Mouse (Mus musculus) stomach, embryonic 15.5 days (tissue): ENCODE results near the gene Slc8a2. TPM values are rescaled to one million over a fixed set of nuclear protein-coding genes. Genes with fewer than 3 reads are reported as not detected.

Experiments
- ATAC-seq: fragments of 200-750 bp; cut with Nextera tagmentation; 2 replicates; pipeline ENCODE4 v1.8.0; 2017; ENCODE audit warnings: low read depth, moderate number of reproducible peaks, moderate TSS enrichment; ENCODE audit not compliant: insufficient read depth, low FRiP score
- H3K27ac ChIP-seq: fragments of 300-500 bp; sonication (generic); 2 replicates; pipeline ENCODE4 v1.5.1; 2015; ENCODE audit warnings: mild to moderate bottlenecking, inconsistent platforms
- H3K27me3 ChIP-seq: fragments of 300-500 bp; sonication (generic); replicated peaks from 2 replicates; pipeline ENCODE4 v1.6.1; 2015; ENCODE audit warnings: inconsistent platforms
- H3K36me3 ChIP-seq: fragments of 300-500 bp; sonication (generic); 2 replicates; pipeline ENCODE4 v1.6.1; 2015; ENCODE audit warnings: inconsistent platforms
- H3K4me1 ChIP-seq: fragments of 300-500 bp; sonication (generic); 2 replicates; pipeline ENCODE4 v1.6.1; 2015; ENCODE audit warnings: inconsistent platforms
- H3K4me2 ChIP-seq: fragments of 300-500 bp; sonication (generic); 2 replicates; pipeline ENCODE4 v1.6.1; 2015; ENCODE audit warnings: mild to moderate bottlenecking, inconsistent platforms
- H3K4me3 ChIP-seq: fragments of 300-500 bp; sonication (generic); replicated peaks from 2 replicates; pipeline ENCODE4 v1.5.1; 2015; ENCODE audit warnings: inconsistent platforms
- H3K9ac ChIP-seq: fragments of 300-500 bp; sonication (generic); 2 replicates; pipeline ENCODE4 v1.6.1; 2015; ENCODE audit warnings: inconsistent platforms
- H3K9me3 ChIP-seq: fragments of 300-500 bp; sonication (generic); 2 replicates; pipeline ENCODE4 v1.6.1; 2016; ENCODE audit warnings: inconsistent platforms
- WGBS: fragments of 180-500 bp; shearing (Covaris S2); methylation state at CpG from one replicate; pipeline ENCODE4 v1.1.7; 2015; 5-methylcytosine and 5-hydroxymethylcytosine counted together
- polyA plus RNA-seq: library from polyadenylated mRNA; unstranded; fragments of >200 nt; fragmentation: Nextera tagmentation; extraction: Ambion mirVana; gene quantifications from 2 replicates; pipeline ENCODE4 v1.2.1, GENCODE M21; 2015

The Slc8a2 gene
- polyA plus RNA-seq, 1 experiment from 2014 or later, result 0.30 TPM

DNA sequence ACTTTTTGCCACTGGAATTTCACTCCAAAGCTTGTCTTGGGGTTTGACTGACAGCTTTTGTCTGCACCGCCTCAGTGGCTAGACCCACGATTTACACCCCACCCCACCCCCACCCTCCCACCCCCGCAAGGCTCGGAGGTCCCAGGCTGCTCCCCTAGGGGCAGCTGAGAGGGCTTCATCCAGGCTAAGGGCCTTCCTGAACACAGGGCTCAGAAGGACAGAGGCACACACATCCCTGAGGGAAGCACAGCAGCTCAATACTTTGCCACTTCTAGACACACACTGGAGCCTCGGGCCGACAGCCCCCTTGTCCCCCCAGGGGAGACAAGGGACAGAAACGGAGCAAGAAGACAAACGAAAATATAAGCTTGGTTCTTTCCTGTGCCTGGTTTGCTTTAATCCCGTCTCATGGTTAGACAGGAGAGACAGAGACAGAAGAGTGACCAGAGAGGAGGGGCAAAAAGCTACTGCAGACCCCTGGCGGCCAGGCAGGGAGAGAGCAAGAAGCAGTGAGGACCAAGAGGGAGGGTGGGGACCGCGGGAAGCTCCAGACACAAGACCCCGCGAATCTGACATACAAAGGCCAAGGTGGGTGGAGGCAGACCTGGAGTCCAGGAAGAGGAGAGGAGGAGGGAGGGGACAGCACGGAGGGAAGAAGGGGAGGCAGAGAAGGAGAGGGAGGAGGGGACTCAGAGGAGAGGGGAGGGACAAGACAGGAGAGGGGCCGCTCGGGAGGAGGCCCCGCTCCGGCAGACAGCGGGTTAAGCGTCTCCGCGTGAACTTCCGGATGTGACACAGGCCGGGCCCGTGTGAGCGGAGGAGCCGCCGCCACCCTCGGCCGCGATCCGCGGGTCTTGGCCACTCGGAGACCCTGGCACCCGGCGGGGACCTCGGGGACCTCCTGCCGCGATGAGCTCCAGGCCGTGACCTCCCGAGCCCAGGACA is 45.2 kb downstream of the Slc8a2 start, which contains the start of gene Meis3:
Gene Meis3 (plus strand): TSS at position 494 of the 945 bp plus-strand sequence.
- peak; percentile 79 for ATAC-seq
- Histone ChIP-seq H3K9ac (peak within 1 kb of the TSS; percentile 40), H3K4me3 (peak within 1 kb of the TSS; percentile 69), H3K36me3 (0 out of 2 replicates have a peak, but pooled peaks cover 6% of the 10 kb centered on the region), H3K27ac (0 out of 2 replicates have a peak within 1 kb of the TSS, but pooled peaks have one; percentile 26), H3K27me3 (no peaks in the 10 kb centered on the region), H3K4me2 (peak within 1 kb of the TSS; percentile 80), H3K9me3 (no peaks in the 10 kb centered on the region), H3K4me1 (peaks cover 15% of the 10 kb centered on the region; the same call in 1 of the 2 replicates)
- WGBS, result under 1% methylated on average over 41 of the region's 42 CpGs

DNA sequence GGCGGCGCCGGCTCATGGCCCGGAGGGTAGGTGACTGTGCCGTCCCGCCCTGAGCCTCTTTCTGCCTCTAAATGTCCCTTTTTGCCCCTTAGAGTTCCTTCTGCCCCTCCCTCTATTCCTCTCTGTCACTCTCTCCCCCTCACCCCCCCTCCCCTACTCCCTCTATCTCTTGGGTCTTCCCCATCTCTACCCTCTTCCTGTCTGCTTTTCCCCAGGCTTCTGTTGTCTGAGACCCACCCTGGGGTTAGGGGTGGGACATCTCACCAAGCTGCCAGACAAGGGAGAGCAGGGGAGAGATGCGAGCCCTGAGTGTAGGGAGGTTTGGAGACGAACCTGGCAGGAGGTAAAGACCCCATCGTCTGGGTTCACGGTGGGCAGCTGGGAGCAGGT is 45.9 kb downstream of the Slc8a2 start:
- 0 out of 2 replicates have a peak overlapping the region, but pooled peaks have one; percentile 26 for H3K27ac ChIP-seq
- 0 out of 2 replicates have a peak, but pooled peaks have one; percentile 27 for ATAC-seq
- H3K9ac ChIP-seq, result peak overlapping the region; percentile 40; the same call in 1 of the 2 replicates
- H3K36me3 ChIP-seq, result 0 out of 2 replicates have a peak, but pooled peaks cover 7% of the 10 kb centered on the region
- H3K4me1 ChIP-seq, result peaks cover 15% of the 10 kb centered on the region; the same call in 1 of the 2 replicates
- no peaks in the 10 kb centered on the region for H3K27me3 ChIP-seq
- H3K4me2 ChIP-seq, result peak overlapping the region; percentile 80
- WGBS, result 1% methylated on average over 10 of the region's 10 CpGs
- peak overlapping the region; percentile 69 for H3K4me3 ChIP-seq
- H3K9me3 ChIP-seq, result no peaks in the 10 kb centered on the region

DNA sequence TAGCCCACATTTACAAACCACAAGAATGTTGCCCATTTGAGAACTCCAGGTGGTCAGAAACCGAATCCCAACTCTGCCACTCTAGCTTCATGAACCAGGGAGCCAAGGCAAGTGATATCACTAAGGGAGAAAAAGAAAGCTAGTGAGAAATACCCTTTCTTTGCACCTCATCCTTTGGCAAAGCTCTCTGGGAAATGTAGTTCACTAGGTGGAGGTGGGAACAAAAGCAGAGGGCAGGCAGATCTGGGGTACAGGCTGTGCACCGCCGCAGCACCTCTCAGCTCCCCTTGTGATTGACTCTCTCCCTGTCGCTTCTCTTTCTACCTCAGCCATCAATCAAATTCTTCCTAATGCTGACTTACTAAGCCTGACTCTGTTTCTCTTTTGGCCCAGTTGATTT is 48.5 kb downstream of the Slc8a2 start:
- H3K4me1 ChIP-seq, result peaks cover 11% of the 10 kb centered on the region; the same call in 1 of the 2 replicates
- no peak overlapping the region for H3K4me3 ChIP-seq
- H3K36me3 ChIP-seq, result 0 out of 2 replicates have a peak, but pooled peaks cover 7% of the 10 kb centered on the region
- H3K4me2 ChIP-seq, result no peak overlapping the region
- no peak for ATAC-seq
- H3K27me3 ChIP-seq, result no peaks in the 10 kb centered on the region
- 74% methylated on average over 4 of the region's 4 CpGs for WGBS
- no peak overlapping the region for H3K27ac ChIP-seq
- H3K9ac ChIP-seq, result no peak overlapping the region
- H3K9me3 ChIP-seq, result no peaks in the 10 kb centered on the region

DNA sequence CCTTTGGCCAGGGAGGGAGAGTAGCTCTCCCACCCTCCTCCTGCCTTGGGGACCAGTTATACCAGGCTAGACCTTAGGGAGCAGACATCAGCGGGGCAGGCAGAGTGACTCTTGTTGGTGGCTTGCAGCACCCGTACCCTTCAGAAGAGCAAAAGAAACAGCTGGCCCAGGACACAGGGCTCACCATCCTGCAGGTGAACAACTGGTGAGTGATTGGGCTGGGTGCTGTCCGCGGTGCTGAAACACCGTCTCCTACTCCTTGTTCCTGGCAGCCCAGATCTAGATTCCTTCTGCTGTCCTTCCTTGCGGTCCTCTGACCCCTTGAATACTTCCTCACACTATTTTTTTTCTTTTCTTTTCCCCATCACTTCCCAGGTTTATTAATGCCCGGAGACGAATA is 54.0 kb downstream of the Slc8a2 start:
- H3K4me2 ChIP-seq, result no peak overlapping the region
- H3K9ac ChIP-seq, result no peak overlapping the region
- H3K36me3 ChIP-seq, result 0 out of 2 replicates have a peak, but pooled peaks cover 11% of the 10 kb centered on the region
- no peak overlapping the region for H3K27ac ChIP-seq
- no peaks in the 10 kb centered on the region for H3K4me1 ChIP-seq
- no peak overlapping the region for H3K4me3 ChIP-seq
- H3K27me3 ChIP-seq, result no peaks in the 10 kb centered on the region
- 17% methylated on average over 8 of the region's 8 CpGs for WGBS
- ATAC-seq, result no peak
- no peaks in the 10 kb centered on the region for H3K9me3 ChIP-seq

DNA sequence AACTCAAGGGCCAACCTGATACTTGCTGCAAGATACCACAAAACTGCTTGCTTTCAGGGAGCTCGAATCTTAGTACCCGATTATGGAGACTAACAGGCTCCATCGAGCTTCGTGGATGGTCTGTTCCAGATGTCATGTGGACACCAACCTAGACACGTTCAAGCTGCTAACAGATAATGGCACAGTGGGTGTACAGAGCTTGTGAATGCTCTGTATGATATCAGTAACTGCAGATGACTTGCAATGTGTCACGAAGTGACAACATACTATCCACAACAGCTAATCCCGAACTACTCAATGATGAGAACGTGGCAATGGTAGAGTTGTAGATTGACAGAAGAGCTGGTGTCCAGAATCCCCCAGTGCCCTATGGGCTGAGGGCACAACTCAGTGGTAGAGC is 57.9 kb downstream of the Slc8a2 start:
- Histone ChIP-seq H3K36me3 (0 out of 2 replicates have a peak, but pooled peaks cover 4% of the 10 kb centered on the region), H3K4me1 (no peaks in the 10 kb centered on the region), H3K4me3 (no peak overlapping the region), H3K27me3 (no peaks in the 10 kb centered on the region), H3K9ac (no peak overlapping the region), H3K4me2 (no peak overlapping the region), H3K9me3 (no peaks in the 10 kb centered on the region), H3K27ac (no peak overlapping the region)
- WGBS, result 78% methylated on average over 8 of the region's 8 CpGs
- ATAC-seq, result no peak

DNA sequence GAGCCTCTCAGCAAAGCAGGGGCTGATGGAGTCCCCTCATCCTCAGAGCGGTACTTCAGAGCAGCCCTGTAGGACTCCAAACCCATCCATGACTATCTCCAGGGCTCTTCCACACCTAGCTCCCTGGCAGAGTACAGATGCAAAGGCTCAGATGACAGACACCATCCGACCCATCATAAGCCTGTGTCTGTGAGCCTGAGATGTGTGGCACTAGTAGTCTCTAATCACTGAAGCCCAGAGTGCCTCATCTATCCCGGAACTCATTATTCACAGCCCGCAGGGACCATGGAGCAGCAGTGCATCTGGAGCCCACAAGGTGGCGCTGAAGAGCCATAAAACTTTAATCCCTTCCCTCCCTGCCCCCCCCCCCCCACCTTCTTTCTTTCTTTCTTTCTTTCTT is 62.7 kb downstream of the Slc8a2 start:
- Histone ChIP-seq H3K9me3 (no peaks in the 10 kb centered on the region), H3K4me3 (no peak overlapping the region), H3K9ac (no peak overlapping the region), H3K27ac (no peak overlapping the region), H3K4me1 (no peaks in the 10 kb centered on the region), H3K27me3 (no peaks in the 10 kb centered on the region), H3K36me3 (peaks cover 3% of the 10 kb centered on the region; the same call in 1 of the 2 replicates), H3K4me2 (no peak overlapping the region)
- ATAC-seq, result no peak
- 18% methylated on average over 5 of the region's 5 CpGs for WGBS

DNA sequence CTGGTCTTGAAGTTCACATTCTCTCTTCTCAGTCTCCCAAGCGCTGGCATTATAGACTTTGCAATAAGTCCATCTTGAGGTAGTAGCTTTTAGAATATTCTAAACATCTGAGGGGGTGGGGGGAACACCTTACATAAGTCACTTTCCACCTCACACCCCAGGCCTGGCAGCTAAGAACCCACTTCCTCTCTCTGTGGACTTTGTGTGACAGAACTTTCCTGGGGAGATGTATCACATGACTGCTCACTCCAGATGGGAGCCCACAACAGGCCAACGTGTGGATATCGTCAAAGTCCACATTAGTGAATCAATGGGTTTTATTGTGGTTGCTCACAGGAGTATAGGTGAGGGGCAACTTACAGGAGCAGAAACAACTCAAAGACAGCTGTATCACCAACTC is 64.1 kb downstream of the Slc8a2 start:
- H3K4me3 ChIP-seq, result no peak overlapping the region
- peaks cover 10% of the 10 kb centered on the region; the same call in 1 of the 2 replicates for H3K36me3 ChIP-seq
- H3K4me1 ChIP-seq, result no peaks in the 10 kb centered on the region
- H3K27me3 ChIP-seq, result no peaks in the 10 kb centered on the region
- H3K9me3 ChIP-seq, result no peaks in the 10 kb centered on the region
- no peak overlapping the region for H3K9ac ChIP-seq
- no peak for ATAC-seq
- WGBS, result 34% methylated on average over 3 of the region's 3 CpGs
- H3K4me2 ChIP-seq, result no peak overlapping the region
- no peak overlapping the region for H3K27ac ChIP-seq

DNA sequence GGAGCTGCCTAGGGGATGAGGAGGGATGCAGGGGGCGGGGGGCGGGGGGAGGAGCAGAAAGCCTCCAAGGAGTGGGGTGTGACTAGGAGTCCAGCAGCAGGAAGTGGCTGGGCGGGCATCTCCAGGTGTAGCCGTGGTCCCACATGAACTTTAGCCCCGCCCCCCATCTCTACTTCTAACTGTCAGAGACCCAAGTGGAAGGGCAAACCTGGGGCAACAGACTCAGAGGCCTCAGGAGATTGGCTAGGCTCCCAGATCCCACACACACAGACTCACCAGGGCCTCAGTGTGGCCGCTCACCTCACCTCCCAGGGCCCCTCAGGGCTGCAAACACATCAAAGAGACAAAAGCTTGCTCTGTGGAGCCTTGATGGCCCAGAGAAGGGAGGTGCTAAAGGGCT is 67.0 kb downstream of the Slc8a2 start:
- Histone ChIP-seq H3K4me2 (no peak overlapping the region), H3K9me3 (no peaks in the 10 kb centered on the region), H3K27ac (no peak overlapping the region), H3K36me3 (peaks cover 15% of the 10 kb centered on the region), H3K4me1 (no peaks in the 10 kb centered on the region), H3K27me3 (no peaks in the 10 kb centered on the region), H3K4me3 (no peak overlapping the region), H3K9ac (no peak overlapping the region)
- ATAC-seq, result no peak
- WGBS, result 58% methylated on average over 6 of the region's 6 CpGs

DNA sequence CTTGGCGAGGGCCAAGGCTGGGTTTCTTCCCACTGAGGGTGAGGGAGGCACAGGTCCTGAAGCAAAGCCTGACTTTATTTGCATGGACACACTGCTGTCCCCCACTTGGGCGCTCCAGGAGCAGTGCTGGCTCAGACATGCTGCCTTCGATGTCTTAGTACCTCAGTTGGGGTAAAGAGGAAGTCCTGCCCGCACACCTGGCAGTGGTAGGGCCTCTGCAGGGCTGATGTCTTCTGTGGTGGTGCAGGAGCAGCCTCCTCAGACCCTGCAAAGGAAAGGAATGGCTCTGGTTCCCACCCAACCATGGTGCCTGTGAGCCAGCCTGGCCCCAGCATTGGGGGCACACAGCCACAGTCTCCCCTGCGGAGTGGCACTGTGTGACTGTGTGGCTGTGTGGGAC is 67.5 kb downstream of the Slc8a2 start:
- 64% methylated on average over 5 of the region's 5 CpGs for WGBS
- Histone ChIP-seq H3K36me3 (peaks cover 18% of the 10 kb centered on the region), H3K9ac (no peak overlapping the region), H3K4me1 (no peaks in the 10 kb centered on the region), H3K27ac (no peak overlapping the region), H3K9me3 (no peaks in the 10 kb centered on the region), H3K27me3 (no peaks in the 10 kb centered on the region), H3K4me2 (no peak overlapping the region), H3K4me3 (no peak overlapping the region)
- ATAC-seq, result no peak

DNA sequence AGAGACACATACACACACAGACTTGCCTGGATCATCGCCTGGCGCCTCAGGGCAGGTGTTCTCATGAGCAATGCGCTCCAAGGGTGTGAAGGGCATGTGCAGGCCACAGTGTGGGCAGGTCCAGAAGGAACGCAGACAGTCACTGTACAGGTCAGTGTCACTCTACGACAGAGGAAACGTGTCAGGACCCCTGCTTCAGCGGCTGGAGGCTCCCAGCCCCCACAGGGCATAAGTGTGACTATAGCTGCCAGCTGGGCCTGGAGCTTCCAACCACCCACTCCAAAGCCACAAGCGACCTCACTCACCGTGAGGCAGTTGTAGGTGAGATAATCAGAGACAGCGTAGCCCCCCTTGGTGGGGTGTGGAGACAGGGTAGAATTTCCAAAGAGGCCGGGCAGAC is 68.9 kb downstream of the Slc8a2 start:
- Histone ChIP-seq H3K9me3 (no peaks in the 10 kb centered on the region), H3K27me3 (no peaks in the 10 kb centered on the region), H3K4me2 (no peak overlapping the region), H3K4me1 (no peaks in the 10 kb centered on the region), H3K36me3 (peaks cover 22% of the 10 kb centered on the region), H3K4me3 (no peak overlapping the region), H3K27ac (no peak overlapping the region), H3K9ac (no peak overlapping the region)
- ATAC-seq, result no peak
- 83% methylated on average over 11 of the region's 11 CpGs for WGBS

DNA sequence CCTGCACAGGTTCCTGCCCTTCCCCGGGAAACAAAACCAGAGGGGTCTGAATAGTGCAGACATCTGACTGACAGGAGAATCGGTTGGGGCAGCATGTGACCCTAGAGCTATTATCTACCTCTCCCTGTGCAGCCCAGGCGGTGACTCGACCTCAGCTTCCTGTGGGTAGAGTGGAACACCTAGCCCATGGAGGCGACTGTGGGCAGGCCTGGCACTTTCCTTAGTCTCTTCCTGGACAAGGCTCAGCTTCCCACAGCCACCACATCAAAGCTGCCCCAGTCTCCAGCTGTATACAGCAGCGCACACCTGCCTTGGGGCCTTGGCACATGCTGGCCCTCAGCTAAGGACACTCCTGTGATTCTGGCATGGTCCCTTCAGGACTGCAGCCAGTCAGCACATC is 71.5 kb downstream of the Slc8a2 start:
- no peak overlapping the region for H3K27ac ChIP-seq
- H3K9ac ChIP-seq, result no peak overlapping the region
- no peaks in the 10 kb centered on the region for H3K4me1 ChIP-seq
- peaks cover 26% of the 10 kb centered on the region for H3K36me3 ChIP-seq
- no peak for ATAC-seq
- H3K27me3 ChIP-seq, result no peaks in the 10 kb centered on the region
- no peaks in the 10 kb centered on the region for H3K9me3 ChIP-seq
- no peak overlapping the region for H3K4me2 ChIP-seq
- WGBS, result 84% methylated on average over 6 of the region's 6 CpGs
- no peak overlapping the region for H3K4me3 ChIP-seq
